Mouse (Mus musculus): ENCODE measurements around the gene Fabp7. TPM values are rescaled to one million over a fixed set of nuclear protein-coding genes. Genes with fewer than 3 reads are reported as not detected.

The Fabp7 gene
- polyA plus RNA-seq (2015; fragmentation: Nextera tagmentation; extraction: Ambion mirVana), result 9.3 and 10.8 TPM in 2 replicates

GRCm38 (mm10) chr10:57784876-57785150 lies at the start of gene Fabp7:
Fabp7 (plus strand) TSS chr10:57784881.
- Histone ChIP-seq H3K4me3 (no peak within 1 kb of the TSS), H3K4me2 (replicated peaks) (peak within 1 kb of the TSS; percentile 27; the same call in 1 of the 2 replicates), H3K36me3 (no peaks in the 10 kb centered on the region), H3K4me1 (peaks cover 10% of the 10 kb centered on the region), H3K27ac (no peak within 1 kb of the TSS), H3K9ac (0 out of 2 replicates have a peak within 1 kb of the TSS, but pooled peaks have one; percentile 13), H3K9me3 (no peaks in the 10 kb centered on the region), H3K27me3 (no peaks in the 10 kb centered on the region)
- ATAC-seq (ENCODE audit: low FRiP score, low read depth), result no peak
- WGBS, result 27% methylated on average over 7 of the region's 7 CpGs

GRCm38 (mm10) chr10:57740733-57741132 lies 43.9 kb upstream of the Fabp7 start:
- Histone ChIP-seq H3K27ac (no peak overlapping the region), H3K4me2 (replicated peaks) (no peak overlapping the region), H3K27me3 (0 out of 2 replicates have a peak, but pooled peaks cover 5% of the 10 kb centered on the region), H3K36me3 (no peaks in the 10 kb centered on the region), H3K4me1 (no peaks in the 10 kb centered on the region), H3K4me3 (no peak overlapping the region), H3K9me3 (no peaks in the 10 kb centered on the region), H3K9ac (no peak overlapping the region)
- 83% methylated on average over 4 of the region's 4 CpGs for WGBS
- ATAC-seq (ENCODE audit: low FRiP score, low read depth), result no peak

- no peak overlapping the region for H3K4me2 ChIP-seq (replicated peaks)
- H3K4me3 ChIP-seq, result no peak overlapping the region
- no peaks in the 10 kb centered on the region for H3K36me3 ChIP-seq
- no peak overlapping the region for H3K27ac ChIP-seq
- no peak for ATAC-seq (ENCODE audit: low FRiP score, low read depth)
- 0 out of 2 replicates have a peak, but pooled peaks cover 5% of the 10 kb centered on the region for H3K27me3 ChIP-seq
- H3K9ac ChIP-seq, result no peak overlapping the region
- no peaks in the 10 kb centered on the region for H3K4me1 ChIP-seq
- H3K9me3 ChIP-seq, result no peaks in the 10 kb centered on the region
- WGBS, result 57% methylated on average over 2 of the region's 2 CpGs
Measured at GRCm38 (mm10) chr10:57741351-57741750, 43.3 kb upstream of the Fabp7 start.

- 68% methylated on average over 7 of the region's 7 CpGs for whole genome bisulfite sequencing
- H3K4me3 ChIP-seq, result no peak overlapping the region
- 0 out of 2 replicates have a peak, but pooled peaks cover 5% of the 10 kb centered on the region for H3K27me3 ChIP-seq
- no peak overlapping the region for H3K4me2 ChIP-seq (replicated peaks)
- no peak for ATAC-seq (ENCODE audit: low FRiP score, low read depth)
- H3K9me3 ChIP-seq, result no peaks in the 10 kb centered on the region
- no peaks in the 10 kb centered on the region for H3K36me3 ChIP-seq
- H3K4me1 ChIP-seq, result no peaks in the 10 kb centered on the region
- H3K9ac ChIP-seq, result no peak overlapping the region
- H3K27ac ChIP-seq, result no peak overlapping the region
Measured at GRCm38 (mm10) chr10:57743045-57743444, 41.6 kb upstream of the Fabp7 start.

- Histone ChIP-seq H3K4me1 (no peaks in the 10 kb centered on the region), H3K9ac (no peak overlapping the region), H3K36me3 (no peaks in the 10 kb centered on the region), H3K4me3 (peak overlapping the region; percentile 26; the same call in 1 of the 2 replicates), H3K27ac (no peak overlapping the region), H3K4me2 (replicated peaks) (peak overlapping the region; percentile 49), H3K9me3 (no peaks in the 10 kb centered on the region), H3K27me3 (0 out of 2 replicates have a peak, but pooled peaks cover 5% of the 10 kb centered on the region)
- 9% methylated on average over 6 of the region's 6 CpGs for WGBS
- ATAC-seq (ENCODE audit: low FRiP score, low read depth), result peak; percentile 44; the same call in 1 of the 2 replicates
Measured at GRCm38 (mm10) chr10:57743606-57744016, 41.1 kb upstream of the Fabp7 start.

- ATAC-seq (ENCODE audit: low FRiP score, low read depth), result no peak
- 0 out of 2 replicates have a peak, but pooled peaks cover 5% of the 10 kb centered on the region for H3K27me3 ChIP-seq
- no peaks in the 10 kb centered on the region for H3K9me3 ChIP-seq
- no peaks in the 10 kb centered on the region for H3K4me1 ChIP-seq
- H3K4me2 ChIP-seq (replicated peaks), result no peak overlapping the region
- no peak overlapping the region for H3K4me3 ChIP-seq
- no peak overlapping the region for H3K9ac ChIP-seq
- no peak overlapping the region for H3K27ac ChIP-seq
- H3K36me3 ChIP-seq, result no peaks in the 10 kb centered on the region
- 57% methylated on average over 2 of the region's 2 CpGs for WGBS
Measured at GRCm38 (mm10) chr10:57744128-57744765, 40.4 kb upstream of the Fabp7 start.

GRCm38 (mm10) chr10:57745452-57745851 lies 39.2 kb upstream of the Fabp7 start:
- Histone ChIP-seq H3K4me3 (no peak overlapping the region), H3K9ac (no peak overlapping the region), H3K4me2 (replicated peaks) (no peak overlapping the region), H3K27me3 (0 out of 2 replicates have a peak, but pooled peaks cover 5% of the 10 kb centered on the region), H3K4me1 (no peaks in the 10 kb centered on the region), H3K27ac (no peak overlapping the region), H3K9me3 (no peaks in the 10 kb centered on the region), H3K36me3 (no peaks in the 10 kb centered on the region)
- no peak for ATAC-seq (ENCODE audit: low FRiP score, low read depth)

- ATAC-seq (ENCODE audit: low FRiP score, low read depth), result no peak
- Histone ChIP-seq H3K4me3 (no peak overlapping the region), H3K9me3 (no peaks in the 10 kb centered on the region), H3K36me3 (no peaks in the 10 kb centered on the region), H3K9ac (no peak overlapping the region), H3K27me3 (no peaks in the 10 kb centered on the region), H3K4me2 (replicated peaks) (no peak overlapping the region), H3K4me1 (no peaks in the 10 kb centered on the region), H3K27ac (no peak overlapping the region)
Measured at GRCm38 (mm10) chr10:57747127-57747526, 37.6 kb upstream of the Fabp7 start.

- no peaks in the 10 kb centered on the region for H3K9me3 ChIP-seq
Measured at GRCm38 (mm10) chr10:57753343-57753742, 31.3 kb upstream of the Fabp7 start.

GRCm38 (mm10) chr10:57755201-57755736 lies 29.4 kb upstream of the Fabp7 start:
- no peaks in the 10 kb centered on the region for H3K9me3 ChIP-seq
- no peak overlapping the region for H3K4me2 ChIP-seq (replicated peaks)
- H3K27me3 ChIP-seq, result no peaks in the 10 kb centered on the region
- H3K9ac ChIP-seq, result no peak overlapping the region
- H3K27ac ChIP-seq, result no peak overlapping the region
- 94% methylated on average over 2 of the region's 2 CpGs for WGBS
- no peaks in the 10 kb centered on the region for H3K4me1 ChIP-seq
- H3K4me3 ChIP-seq, result no peak overlapping the region
- no peak for ATAC-seq (ENCODE audit: low FRiP score, low read depth)
- H3K36me3 ChIP-seq, result no peaks in the 10 kb centered on the region

More at GRCm38 (mm10) chr10:57753343-57753742, 31.3 kb upstream of the Fabp7 start:
- WGBS, result 60% methylated on average over 1 of the region's 1 CpGs
- no peak for ATAC-seq (ENCODE audit: low FRiP score, low read depth)
- Histone ChIP-seq H3K4me2 (replicated peaks) (no peak overlapping the region), H3K4me3 (no peak overlapping the region), H3K27me3 (no peaks in the 10 kb centered on the region), H3K36me3 (no peaks in the 10 kb centered on the region), H3K4me1 (no peaks in the 10 kb centered on the region), H3K9ac (no peak overlapping the region), H3K27ac (no peak overlapping the region)

GRCm38 (mm10) chr10:57758999-57759398 lies 25.7 kb upstream of the Fabp7 start:
- H3K4me2 ChIP-seq (replicated peaks), result no peak overlapping the region
- ATAC-seq (ENCODE audit: low FRiP score, low read depth), result no peak
- H3K27me3 ChIP-seq, result no peaks in the 10 kb centered on the region
- H3K4me1 ChIP-seq, result no peaks in the 10 kb centered on the region
- no peaks in the 10 kb centered on the region for H3K9me3 ChIP-seq
- 89% methylated on average over 2 of the region's 2 CpGs for WGBS
- H3K36me3 ChIP-seq, result no peaks in the 10 kb centered on the region
- no peak overlapping the region for H3K9ac ChIP-seq
- no peak overlapping the region for H3K4me3 ChIP-seq
- no peak overlapping the region for H3K27ac ChIP-seq

GRCm38 (mm10) chr10:57760694-57761093 lies 24.0 kb upstream of the Fabp7 start:
- Histone ChIP-seq H3K4me2 (replicated peaks) (no peak overlapping the region), H3K36me3 (no peaks in the 10 kb centered on the region), H3K9ac (no peak overlapping the region), H3K27me3 (no peaks in the 10 kb centered on the region), H3K27ac (no peak overlapping the region), H3K9me3 (no peaks in the 10 kb centered on the region), H3K4me3 (no peak overlapping the region), H3K4me1 (no peaks in the 10 kb centered on the region)
- ATAC-seq (ENCODE audit: low FRiP score, low read depth), result no peak
- WGBS, result 74% methylated on average over 3 of the region's 3 CpGs

GRCm38 (mm10) chr10:57763044-57763443 lies 21.6 kb upstream of the Fabp7 start:
- 30% methylated on average over 1 of the region's 1 CpGs for WGBS
- no peak overlapping the region for H3K27ac ChIP-seq
- no peaks in the 10 kb centered on the region for H3K4me1 ChIP-seq
- H3K9me3 ChIP-seq, result no peaks in the 10 kb centered on the region
- H3K4me2 ChIP-seq (replicated peaks), result no peak overlapping the region
- H3K9ac ChIP-seq, result no peak overlapping the region
- no peak for ATAC-seq (ENCODE audit: low FRiP score, low read depth)
- H3K27me3 ChIP-seq, result no peaks in the 10 kb centered on the region
- no peaks in the 10 kb centered on the region for H3K36me3 ChIP-seq
- H3K4me3 ChIP-seq, result no peak overlapping the region

All from limb, embryonic 13.5 days (tissue).